Mouse (Mus musculus): ENCODE measurements around the gene Sash3. TPM values are rescaled to one million over a fixed set of nuclear protein-coding genes. Genes with fewer than 3 reads are reported as not detected.
A peak's percentile ranks its signal among the peaks of the same experiment; 100 is the strongest.

The Sash3 gene
- polyA plus RNA-seq, 1 experiment from 2014 or later, result 1.8 TPM

GRCm38 (mm10) chrX:48126903-48127476 is 19.2 kb upstream of the Sash3 start:
- H3K36me3 ChIP-seq, result no peaks in the 10 kb centered on the region
- H3K4me1 ChIP-seq, result no peaks in the 10 kb centered on the region
- 81% methylated on average over 6 of the region's 6 CpGs for WGBS
- no peak overlapping the region for H3K27ac ChIP-seq
- H3K4me3 ChIP-seq, result no peak overlapping the region
- DNase-seq (ENCODE audit: low spot score), result no peak
- H3K9me3 ChIP-seq, result no peaks in the 10 kb centered on the region
- H3K27me3 ChIP-seq (ENCODE audit: insufficient read depth, poor library complexity, severe bottlenecking), result peaks cover 21% of the 10 kb centered on the region; the same call in 1 of the 2 replicates

GRCm38 (mm10) chrX:48127502-48128218 is 18.6 kb upstream of the Sash3 start:
- Histone ChIP-seq H3K27ac (no peak overlapping the region), H3K27me3 (ENCODE audit: insufficient read depth, poor library complexity, severe bottlenecking) (peaks cover 18% of the 10 kb centered on the region; the same call in 1 of the 2 replicates), H3K4me1 (no peaks in the 10 kb centered on the region), H3K4me3 (no peak overlapping the region), H3K9me3 (no peaks in the 10 kb centered on the region), H3K36me3 (no peaks in the 10 kb centered on the region)
- no peak for DNase-seq (ENCODE audit: low spot score)
- 77% methylated on average over 6 of the region's 6 CpGs for WGBS

- no peaks in the 10 kb centered on the region for H3K36me3 ChIP-seq
- no peaks in the 10 kb centered on the region for H3K4me1 ChIP-seq
- WGBS, result 53% methylated on average over 1 of the region's 1 CpGs
- H3K27me3 ChIP-seq (ENCODE audit: insufficient read depth, poor library complexity, severe bottlenecking), result peaks cover 7% of the 10 kb centered on the region; the same call in 1 of the 2 replicates
- H3K4me3 ChIP-seq, result no peak overlapping the region
- no peaks in the 10 kb centered on the region for H3K9me3 ChIP-seq
- DNase-seq (ENCODE audit: low spot score), result no peak
- no peak overlapping the region for H3K27ac ChIP-seq
Observed at GRCm38 (mm10) chrX:48129167-48129566, 17.1 kb upstream of the Sash3 start.

DNA sequence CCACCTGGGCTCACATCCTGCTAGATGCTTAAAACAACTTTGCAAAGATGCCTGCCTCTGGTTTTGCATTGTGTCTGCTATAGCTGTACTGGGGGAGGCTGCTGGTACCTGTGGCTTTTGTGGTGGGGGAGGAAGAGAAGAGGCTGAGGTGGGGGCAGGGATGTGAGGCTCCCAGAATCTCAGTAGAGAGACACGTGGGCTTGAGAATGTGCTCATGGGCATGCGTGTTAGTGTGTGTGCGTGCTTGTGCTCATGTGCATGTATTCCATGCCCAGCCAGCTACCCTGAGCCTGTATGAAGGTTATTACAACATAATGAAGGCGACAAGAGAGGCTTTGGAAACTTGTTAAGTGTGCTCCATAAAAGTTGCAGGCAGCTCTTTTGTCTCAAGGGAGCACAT is 9.3 kb upstream of the Sash3 start:
- Histone ChIP-seq H3K4me3 (no peak overlapping the region), H3K4me1 (peaks cover 5% of the 10 kb centered on the region; the same call in 1 of the 2 replicates), H3K27ac (no peak overlapping the region), H3K27me3 (ENCODE audit: insufficient read depth, poor library complexity, severe bottlenecking) (peaks cover 20% of the 10 kb centered on the region), H3K36me3 (no peaks in the 10 kb centered on the region), H3K9me3 (no peaks in the 10 kb centered on the region)
- WGBS, result 81% methylated on average over 4 of the region's 4 CpGs
- no peak for DNase-seq (ENCODE audit: low spot score)

DNA sequence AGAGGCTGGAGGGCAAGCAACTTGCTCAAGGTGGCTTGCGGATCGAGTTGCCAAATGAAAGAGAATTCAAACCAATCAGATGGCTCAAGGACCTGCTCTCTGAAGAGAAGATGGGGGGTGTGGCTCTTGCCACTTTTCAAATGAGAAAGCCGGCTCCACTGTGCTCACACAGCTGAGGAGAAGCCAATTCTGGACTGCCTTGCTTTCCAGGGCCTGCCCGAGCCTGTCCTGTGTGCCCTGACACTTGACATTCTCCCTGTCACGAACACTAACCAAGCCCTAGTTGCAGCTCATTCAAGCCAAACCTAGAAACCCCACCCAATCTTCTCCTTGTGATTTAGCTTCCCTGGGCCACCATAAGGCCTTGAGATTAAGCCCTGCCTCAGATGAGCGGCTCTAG is 8.2 kb upstream of the Sash3 start:
- no peak for DNase-seq (ENCODE audit: low spot score)
- H3K4me3 ChIP-seq, result no peak overlapping the region
- 57% methylated on average over 6 of the region's 6 CpGs for WGBS
- H3K9me3 ChIP-seq, result no peaks in the 10 kb centered on the region
- H3K27ac ChIP-seq, result no peak overlapping the region
- peaks cover 5% of the 10 kb centered on the region; the same call in 1 of the 2 replicates for H3K4me1 ChIP-seq
- no peaks in the 10 kb centered on the region for H3K36me3 ChIP-seq
- peaks cover 20% of the 10 kb centered on the region for H3K27me3 ChIP-seq (ENCODE audit: insufficient read depth, poor library complexity, severe bottlenecking)

DNA sequence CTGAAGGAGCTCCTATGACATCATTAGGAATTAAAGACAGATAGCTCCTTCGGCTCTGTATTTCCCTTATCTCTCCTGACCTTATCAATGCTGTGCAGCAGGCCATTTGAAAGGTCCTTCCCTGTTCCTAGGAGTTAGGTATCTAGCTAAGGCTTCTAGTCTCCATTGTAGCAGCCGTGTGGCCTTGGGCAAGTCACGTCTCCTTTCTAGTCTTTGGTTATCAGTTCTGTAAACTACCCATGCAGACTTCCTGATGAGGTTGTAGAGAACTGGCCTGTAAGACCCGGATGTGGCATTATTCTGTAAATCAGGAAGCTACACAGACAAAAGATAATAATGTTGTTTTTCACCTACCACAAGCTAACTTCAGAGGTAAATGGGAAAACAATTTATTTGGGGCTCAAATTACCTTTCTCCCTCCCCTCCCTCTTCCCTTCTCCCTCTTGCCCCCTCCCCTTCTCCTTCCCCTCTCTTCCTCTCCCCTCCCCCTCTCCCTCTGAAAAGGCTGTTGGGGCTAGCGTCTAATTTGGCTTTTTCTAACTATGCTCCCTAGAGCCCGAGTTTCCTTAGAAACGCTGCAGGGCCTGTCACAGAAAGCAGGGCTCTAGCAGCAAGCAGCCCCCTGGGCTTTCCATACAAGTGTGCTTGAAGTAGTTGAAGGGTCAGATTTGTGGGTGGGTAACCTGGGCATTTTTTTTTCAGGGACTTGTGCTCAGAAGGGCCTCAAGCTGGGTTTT is 7.5 kb upstream of the Sash3 start:
- peaks cover 20% of the 10 kb centered on the region for H3K27me3 ChIP-seq (ENCODE audit: insufficient read depth, poor library complexity, severe bottlenecking)
- no peak overlapping the region for H3K27ac ChIP-seq
- 42% methylated on average over 7 of the region's 7 CpGs for WGBS
- H3K36me3 ChIP-seq, result no peaks in the 10 kb centered on the region
- peaks cover 5% of the 10 kb centered on the region; the same call in 1 of the 2 replicates for H3K4me1 ChIP-seq
- H3K4me3 ChIP-seq, result no peak overlapping the region
- peak; percentile 31 for DNase-seq (ENCODE audit: low spot score)
- H3K9me3 ChIP-seq, result no peaks in the 10 kb centered on the region

GRCm38 (mm10) chrX:48139368-48140285 is 6.6 kb upstream of the Sash3 start:
- H3K9me3 ChIP-seq, result no peaks in the 10 kb centered on the region
- H3K27ac ChIP-seq, result no peak overlapping the region
- H3K4me1 ChIP-seq, result peaks cover 5% of the 10 kb centered on the region; the same call in 1 of the 2 replicates
- 64% methylated on average over 14 of the region's 14 CpGs for WGBS
- peak; percentile 28 for DNase-seq (ENCODE audit: low spot score)
- H3K4me3 ChIP-seq, result no peak overlapping the region
- no peaks in the 10 kb centered on the region for H3K36me3 ChIP-seq
- H3K27me3 ChIP-seq (ENCODE audit: insufficient read depth, poor library complexity, severe bottlenecking), result peaks cover 20% of the 10 kb centered on the region

GRCm38 (mm10) chrX:48140286-48140877 is 5.9 kb upstream of the Sash3 start:
- peaks cover 14% of the 10 kb centered on the region for H3K27me3 ChIP-seq (ENCODE audit: insufficient read depth, poor library complexity, severe bottlenecking)
- no peak overlapping the region for H3K27ac ChIP-seq
- WGBS, result 57% methylated on average over 3 of the region's 3 CpGs
- no peaks in the 10 kb centered on the region for H3K9me3 ChIP-seq
- no peaks in the 10 kb centered on the region for H3K36me3 ChIP-seq
- peaks cover 5% of the 10 kb centered on the region; the same call in 1 of the 2 replicates for H3K4me1 ChIP-seq
- H3K4me3 ChIP-seq, result no peak overlapping the region
- peak; percentile 16 for DNase-seq (ENCODE audit: low spot score)

DNA sequence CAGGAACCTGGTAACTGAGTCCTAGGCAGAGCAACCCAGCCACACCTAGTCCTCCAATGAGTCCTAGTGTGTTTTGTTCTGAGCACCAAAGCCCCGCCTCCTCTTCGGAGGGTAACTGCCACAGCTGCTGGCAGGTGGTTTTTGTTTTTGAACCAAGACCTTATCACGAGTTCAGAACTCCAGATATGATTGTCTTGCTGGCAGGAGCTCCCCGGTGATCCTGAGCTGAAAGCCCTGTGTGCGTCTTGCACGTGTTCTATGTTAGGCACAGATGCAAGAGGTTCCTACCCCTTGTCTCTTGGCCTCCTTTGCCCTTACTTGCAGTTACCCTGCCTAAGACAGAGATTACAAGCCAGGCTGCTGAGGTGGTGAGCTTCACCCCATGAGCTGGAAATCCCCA is 4.8 kb upstream of the Sash3 start:
- no peaks in the 10 kb centered on the region for H3K36me3 ChIP-seq
- no peak overlapping the region for H3K4me3 ChIP-seq
- H3K4me1 ChIP-seq, result peaks cover 5% of the 10 kb centered on the region; the same call in 1 of the 2 replicates
- WGBS, result 57% methylated on average over 6 of the region's 6 CpGs
- peaks cover 6% of the 10 kb centered on the region; the same call in 1 of the 2 replicates for H3K27me3 ChIP-seq (ENCODE audit: insufficient read depth, poor library complexity, severe bottlenecking)
- H3K9me3 ChIP-seq, result no peaks in the 10 kb centered on the region
- no peak overlapping the region for H3K27ac ChIP-seq
- peak; percentile 22 for DNase-seq (ENCODE audit: low spot score)

GRCm38 (mm10) chrX:48143415-48144335 is 2.6 kb upstream of the Sash3 start:
- H3K4me1 ChIP-seq, result no peaks in the 10 kb centered on the region
- no peaks in the 10 kb centered on the region for H3K36me3 ChIP-seq
- peaks cover 3% of the 10 kb centered on the region; the same call in 1 of the 2 replicates for H3K27me3 ChIP-seq (ENCODE audit: insufficient read depth, poor library complexity, severe bottlenecking)
- no peak for DNase-seq (ENCODE audit: low spot score)
- H3K4me3 ChIP-seq, result peak overlapping the region; percentile 45; the same call in 1 of the 2 replicates
- WGBS, result 48% methylated on average over 26 of the region's 26 CpGs
- H3K27ac ChIP-seq, result no peak overlapping the region; the same call in 1 of the 2 replicates
- no peaks in the 10 kb centered on the region for H3K9me3 ChIP-seq

DNA sequence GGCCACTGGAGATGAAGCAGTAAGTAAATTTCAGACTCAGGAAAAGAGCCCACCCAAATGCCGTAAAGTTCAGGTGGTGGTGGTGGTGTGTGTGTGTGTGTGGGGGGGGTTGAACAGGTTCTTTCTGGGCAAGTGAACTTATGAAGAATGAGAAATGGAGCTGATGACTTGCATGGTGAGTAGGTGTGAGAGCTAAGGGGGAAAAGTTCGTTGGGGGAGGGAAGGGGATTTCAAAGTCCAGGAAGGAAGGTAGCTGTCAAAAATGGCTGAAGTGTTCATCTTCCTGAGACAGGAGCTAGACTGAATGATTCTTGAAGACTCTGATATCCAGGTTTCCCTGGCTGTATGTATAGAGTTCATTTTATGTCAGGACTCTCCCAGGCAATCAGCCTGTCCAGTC is 990 bp downstream of the Sash3 start:
- DNase-seq (ENCODE audit: low spot score), result no peak
- Histone ChIP-seq H3K4me1 (no peaks in the 10 kb centered on the region), H3K36me3 (no peaks in the 10 kb centered on the region), H3K4me3 (no peak overlapping the region), H3K9me3 (no peaks in the 10 kb centered on the region), H3K27ac (no peak overlapping the region), H3K27me3 (ENCODE audit: insufficient read depth, poor library complexity, severe bottlenecking) (peaks cover 3% of the 10 kb centered on the region; the same call in 1 of the 2 replicates)
- 80% methylated on average over 2 of the region's 2 CpGs for WGBS

Measured in heart, embryonic 10.5 days (tissue).